Mouse (Mus musculus) ES-Bruce4 (cell line): Measurements from ENCODE around the gene Cd180. TPM values are rescaled to one million over a fixed set of nuclear protein-coding genes. Genes with fewer than 3 reads are reported as not detected.
A peak's percentile ranks its signal among the peaks of the same experiment; 100 is the strongest.

Experiments used
- H3K27ac ChIP-seq: 2 replicates; pipeline ENCODE4 v1.5.1; 2012; ENCODE audit warnings: low read length, inconsistent platforms; ENCODE audit not compliant: insufficient read depth
- H3K27me3 ChIP-seq: 2 replicates; pipeline ENCODE4 v1.6.1; 2012; ENCODE audit warnings: mild to moderate bottlenecking, low read length, inconsistent platforms; ENCODE audit not compliant: control insufficient read depth, poor library complexity, insufficient read depth, severe bottlenecking
- H3K36me3 ChIP-seq: 2 replicates; pipeline ENCODE4 v1.6.1; 2012; ENCODE audit warnings: inconsistent platforms, mild to moderate bottlenecking, low read length, moderate library complexity; ENCODE audit not compliant: control insufficient read depth, poor library complexity, insufficient read depth, severe bottlenecking
- H3K4me1 ChIP-seq: one replicate; pipeline ENCODE4 v1.8.1; 2011; ENCODE audit warnings: low read length; ENCODE audit not compliant: control insufficient read depth, insufficient read depth
- H3K4me3 ChIP-seq: 2 replicates; pipeline ENCODE4 v1.5.1; 2011; ENCODE audit warnings: low read depth, mild to moderate bottlenecking, low read length
- H3K9ac ChIP-seq: 2 replicates; pipeline ENCODE4 v1.6.1; 2012; ENCODE audit warnings: low read depth, mild to moderate bottlenecking, inconsistent platforms; ENCODE audit not compliant: poor library complexity, severe bottlenecking
- H3K9me3 ChIP-seq: replicated peaks from 2 replicates; pipeline ENCODE4 v1.6.1; 2012; ENCODE audit warnings: mild to moderate bottlenecking, low read length, inconsistent platforms; ENCODE audit not compliant: control insufficient read depth, poor library complexity, insufficient read depth, severe bottlenecking
- CTCF ChIP-seq: IDR thresholded peaks from one replicate; pipeline ENCODE4 v1.8.1; 2011; ENCODE audit warnings: low read depth, low read length
- EP300 ChIP-seq: IDR thresholded peaks from 2 replicates; pipeline ENCODE4 v1.6.1; 2011; ENCODE audit warnings: low read depth, low read length; ENCODE audit not compliant: insufficient read depth
- POLR2A ChIP-seq: IDR thresholded peaks from one replicate; pipeline ENCODE4 v1.8.1; 2011; ENCODE audit warnings: low read length; ENCODE audit not compliant: insufficient read depth
- polyA plus RNA-seq: library from polyadenylated mRNA; stranded (reverse); fragments of >200 nt; gene quantifications from 2 replicates; pipeline ENCODE4 v1.2.4, GENCODE M21; 2011; ENCODE audit warnings: low read depth; ENCODE audit not compliant: missing spikeins, insufficient read depth, insufficient read length

The Cd180 gene
- polyA plus RNA-seq: not detected in 2 replicates

DNA sequence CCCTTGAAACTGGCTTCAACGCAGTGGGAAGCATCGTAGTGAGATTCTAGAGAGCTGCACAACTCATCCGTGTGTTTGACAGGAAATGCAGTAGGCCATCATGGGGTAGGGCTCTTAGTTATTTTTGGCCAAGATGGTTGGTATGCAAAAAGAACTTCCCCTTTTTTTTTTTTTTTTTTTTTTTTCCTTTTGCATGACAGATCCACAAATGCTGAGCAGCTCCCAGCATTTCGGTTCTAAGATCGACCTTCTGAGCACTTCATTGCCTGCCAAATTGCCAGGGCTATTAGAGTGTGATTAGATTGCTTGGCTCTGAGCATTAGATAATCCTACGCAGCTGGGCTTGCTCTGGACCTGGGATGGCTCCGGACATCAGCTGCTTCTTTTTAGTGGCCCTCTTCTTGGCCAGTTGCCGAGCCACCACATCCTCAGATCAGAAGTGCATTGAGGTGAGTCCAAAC is at the start of gene Cd180:
Cd180 (plus strand) TSS at position 218 of the 461 bp plus-strand sequence.
- no peaks in the 10 kb centered on the region for H3K36me3 ChIP-seq
- TF ChIP-seq POLR2A: no peak
- TF ChIP-seq CTCF: no peak
- no peak for TF ChIP-seq EP300
- H3K9ac ChIP-seq: no peak within 1 kb of the TSS
- no peak within 1 kb of the TSS for H3K4me3 ChIP-seq
- H3K27me3 ChIP-seq: no peaks in the 10 kb centered on the region
- H3K4me1 ChIP-seq: peaks cover 2% of the 10 kb centered on the region
- no peak within 1 kb of the TSS for H3K27ac ChIP-seq
- no peaks in the 10 kb centered on the region for H3K9me3 ChIP-seq

DNA sequence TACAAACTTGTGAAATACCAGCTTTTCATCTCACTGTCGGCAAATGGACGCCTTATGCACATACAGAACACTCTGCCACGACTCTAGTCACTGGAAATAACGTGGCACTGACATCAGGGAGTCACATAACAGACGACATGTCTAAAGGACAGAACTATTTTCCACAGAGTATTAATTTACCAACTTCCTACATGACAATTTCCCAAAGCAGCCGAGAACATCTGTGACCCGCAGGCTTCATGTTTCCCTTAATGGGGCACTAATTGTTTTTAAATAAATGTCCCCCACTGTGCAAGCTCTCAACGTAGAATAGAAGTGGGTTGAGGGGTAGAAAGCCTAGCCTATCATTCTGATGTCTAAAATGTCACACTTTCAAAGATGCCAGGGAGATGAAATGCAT is 49.0 kb upstream of the Cd180 start:
- no peaks in the 10 kb centered on the region for H3K27me3 ChIP-seq
- no peak overlapping the region for H3K27ac ChIP-seq
- H3K9ac ChIP-seq: no peak overlapping the region
- H3K9me3 ChIP-seq: no peaks in the 10 kb centered on the region
- no peaks in the 10 kb centered on the region for H3K36me3 ChIP-seq
- no peak overlapping the region for H3K4me3 ChIP-seq
- no peaks in the 10 kb centered on the region for H3K4me1 ChIP-seq
- TF ChIP-seq POLR2A (no peak), EP300 (no peak), CTCF (no peak)

DNA sequence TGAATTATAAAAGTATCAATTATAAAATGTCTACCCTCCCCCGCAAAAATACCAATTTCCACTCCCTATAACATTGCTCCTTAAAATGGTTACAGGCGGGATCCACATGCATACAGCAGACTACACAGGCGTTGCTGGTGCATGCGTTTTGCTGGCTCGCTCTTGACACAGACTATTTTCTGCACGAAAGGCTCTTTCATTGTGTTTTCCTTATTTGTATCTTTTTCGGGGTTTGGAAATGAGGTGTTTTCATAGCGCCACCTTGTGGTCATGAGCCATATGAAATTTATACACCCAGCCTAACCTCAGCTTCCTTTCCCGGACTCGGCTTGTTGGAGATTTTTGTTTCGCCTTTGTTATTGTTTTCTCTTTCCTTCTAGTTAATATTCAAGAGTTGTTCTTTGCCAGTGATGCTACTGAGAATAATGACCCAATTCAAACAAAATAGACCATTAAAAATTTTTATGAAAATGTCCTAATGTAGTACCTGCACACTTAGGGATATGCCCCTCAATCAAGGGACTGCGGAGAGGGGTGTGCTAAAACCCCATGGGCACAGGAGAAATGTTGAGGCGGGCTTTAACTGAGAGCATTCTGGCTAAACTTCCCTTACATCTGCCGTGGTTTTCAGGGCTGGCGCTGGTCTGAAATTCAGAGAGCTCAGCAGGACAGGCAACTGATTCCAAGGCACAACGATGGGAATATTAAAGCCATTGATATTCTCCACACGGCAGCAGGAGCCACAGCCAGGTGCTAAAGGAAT is 48.4 kb upstream of the Cd180 start:
- Histone ChIP-seq H3K9me3 (no peaks in the 10 kb centered on the region), H3K4me1 (no peaks in the 10 kb centered on the region)
- TF ChIP-seq CTCF (peak; percentile 11), POLR2A (no peak)

GRCm38 (mm10) chr13:102646271-102646771 is 47.0 kb upstream of the Cd180 start:
- no peaks in the 10 kb centered on the region for H3K36me3 ChIP-seq
- TF ChIP-seq CTCF (no peak), EP300 (no peak), POLR2A (no peak)
- H3K9ac ChIP-seq: no peak overlapping the region
- no peak overlapping the region for H3K4me3 ChIP-seq
- no peaks in the 10 kb centered on the region for H3K27me3 ChIP-seq
- no peak overlapping the region for H3K27ac ChIP-seq
- H3K9me3 ChIP-seq: no peaks in the 10 kb centered on the region
- H3K4me1 ChIP-seq: no peaks in the 10 kb centered on the region

More for the DNA sequence above, 48.4 kb upstream of the Cd180 start:
- Histone ChIP-seq H3K27ac (no peak overlapping the region), H3K36me3 (no peaks in the 10 kb centered on the region), H3K9ac (no peak overlapping the region), H3K27me3 (no peaks in the 10 kb centered on the region), H3K4me3 (no peak overlapping the region)

GRCm38 (mm10) chr13:102647511-102647910 is 45.8 kb upstream of the Cd180 start:
- no peak for TF ChIP-seq EP300
- no peak for TF ChIP-seq POLR2A
- no peak for TF ChIP-seq CTCF
- Histone ChIP-seq H3K36me3 (no peaks in the 10 kb centered on the region), H3K27me3 (no peaks in the 10 kb centered on the region), H3K9ac (no peak overlapping the region), H3K27ac (no peak overlapping the region), H3K9me3 (no peaks in the 10 kb centered on the region), H3K4me1 (no peaks in the 10 kb centered on the region), H3K4me3 (no peak overlapping the region)

GRCm38 (mm10) chr13:102652303-102652889 is 41.0 kb upstream of the Cd180 start:
- TF ChIP-seq EP300 (no peak), CTCF (no peak), POLR2A (no peak)
- no peaks in the 10 kb centered on the region for H3K36me3 ChIP-seq
- no peak overlapping the region for H3K27ac ChIP-seq
- no peaks in the 10 kb centered on the region for H3K9me3 ChIP-seq
- H3K27me3 ChIP-seq: no peaks in the 10 kb centered on the region
- no peak overlapping the region for H3K4me3 ChIP-seq
- no peak overlapping the region for H3K9ac ChIP-seq
- H3K4me1 ChIP-seq: peaks cover 2% of the 10 kb centered on the region
